Mouse (Mus musculus) yolk sac, embryonic 10.5 days (tissue): ENCODE results near the gene Papss2.
"Not testable (repeated sequence)": the region's sequence is repeated elsewhere in the genome, so short reads cannot be mapped to it uniquely, and the experiment has no call there.

Experiments used
- DNase-seq: peaks from one replicate; pipeline ENCODE4 v3.0.0-alpha.2; 2017; ENCODE audit warnings: low spot score

The Papss2 gene

GRCm38 (mm10) chr19:32638276-32638903, 42.8 kb downstream of the Papss2 start:
- DNase-seq, result no peak

GRCm38 (mm10) chr19:32641535-32641934, 45.9 kb downstream of the Papss2 start:
- no peak for DNase-seq

DNA sequence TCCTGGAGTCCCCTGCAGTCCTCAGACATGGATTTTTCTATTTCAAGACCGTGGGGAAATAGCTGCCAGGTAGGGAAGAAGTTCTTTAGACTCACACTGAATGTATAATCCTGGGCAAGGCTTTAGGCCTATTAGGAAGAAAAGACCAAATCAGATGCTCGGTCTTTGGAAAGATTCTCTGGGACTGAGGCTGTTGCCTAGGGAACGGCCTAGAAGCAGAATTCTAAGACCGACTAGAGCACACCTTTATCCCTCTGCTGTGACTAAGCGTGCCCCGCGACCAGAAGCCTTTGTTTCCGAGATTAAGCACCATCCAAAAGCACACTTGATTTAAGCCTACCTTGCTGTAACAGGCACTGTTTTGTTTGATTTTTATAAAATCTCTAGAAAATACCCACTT, 46.4 kb downstream of the Papss2 start:
- no peak for DNase-seq

DNA sequence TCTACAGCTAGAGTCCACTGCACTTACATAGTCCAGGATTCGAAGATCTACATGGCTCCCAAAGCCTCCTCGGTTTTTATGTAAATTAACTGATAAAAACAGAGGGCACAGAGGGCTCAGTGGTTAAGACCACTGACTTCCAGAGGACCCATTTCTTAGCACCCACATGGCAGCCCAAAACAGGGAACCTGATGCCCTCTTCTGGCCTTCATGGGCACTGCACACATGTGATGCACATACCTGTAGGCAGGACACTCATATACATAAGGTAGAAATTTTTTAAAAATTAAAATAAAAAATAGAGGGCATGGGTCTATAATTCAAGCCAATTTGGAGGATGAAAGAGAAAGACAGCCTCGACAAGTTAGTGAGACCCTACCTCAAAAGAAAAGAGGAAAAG, 48.1 kb downstream of the Papss2 start:
- DNase-seq, result no peak

- DNase-seq, result no peak
Measured at GRCm38 (mm10) chr19:32645939-32646338, 50.3 kb downstream of the Papss2 start.

DNA sequence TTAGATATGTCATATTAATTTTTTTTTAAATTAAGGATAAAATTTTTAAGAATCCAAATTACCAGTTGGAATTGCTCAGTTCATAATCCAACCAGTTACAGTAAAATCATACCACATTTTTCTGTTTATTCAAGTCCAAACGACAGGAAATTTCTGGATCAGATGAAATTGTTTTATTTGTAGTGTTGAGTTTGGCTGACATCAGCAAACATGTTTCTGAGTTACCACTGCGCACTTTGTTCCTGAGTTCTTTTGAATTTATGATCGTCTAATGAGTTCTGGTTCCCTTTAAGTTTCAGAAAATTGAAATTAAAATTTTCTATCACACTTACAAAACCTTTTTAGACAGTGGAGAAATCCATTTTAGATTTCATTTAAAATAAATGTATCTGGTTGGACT, 50.8 kb downstream of the Papss2 start:
- DNase-seq, result no peak

DNA sequence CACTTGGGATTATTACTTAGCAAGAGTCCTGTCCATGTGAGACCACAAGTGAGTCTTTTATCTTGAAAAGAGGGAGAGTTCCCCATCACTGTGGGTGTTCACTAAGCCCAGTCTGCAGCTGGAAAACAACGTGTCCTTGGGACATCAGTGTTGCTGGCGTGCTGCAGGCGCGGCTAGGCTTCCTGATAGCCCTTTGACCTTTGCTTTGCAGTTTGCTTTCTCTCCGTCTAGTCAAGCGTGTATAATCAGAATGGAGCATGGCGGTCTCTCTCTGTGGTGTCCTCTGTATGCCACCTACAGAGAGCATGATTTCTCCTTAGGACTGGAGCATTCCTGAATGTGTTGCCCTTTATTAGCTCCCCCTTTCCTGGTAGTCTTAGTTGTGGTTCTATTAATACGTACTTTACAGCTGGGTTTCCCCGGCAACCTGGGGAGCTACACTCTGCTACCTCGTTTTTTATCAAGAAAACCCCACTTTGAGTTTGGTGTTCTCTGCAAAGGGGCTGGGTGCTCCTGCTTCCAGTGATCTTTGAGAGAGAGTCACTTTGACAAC, 52.5 kb downstream of the Papss2 start:
- peak; percentile 60 for DNase-seq

GRCm38 (mm10) chr19:32651046-32651445, 55.5 kb downstream of the Papss2 start:
- no peak for DNase-seq

DNA sequence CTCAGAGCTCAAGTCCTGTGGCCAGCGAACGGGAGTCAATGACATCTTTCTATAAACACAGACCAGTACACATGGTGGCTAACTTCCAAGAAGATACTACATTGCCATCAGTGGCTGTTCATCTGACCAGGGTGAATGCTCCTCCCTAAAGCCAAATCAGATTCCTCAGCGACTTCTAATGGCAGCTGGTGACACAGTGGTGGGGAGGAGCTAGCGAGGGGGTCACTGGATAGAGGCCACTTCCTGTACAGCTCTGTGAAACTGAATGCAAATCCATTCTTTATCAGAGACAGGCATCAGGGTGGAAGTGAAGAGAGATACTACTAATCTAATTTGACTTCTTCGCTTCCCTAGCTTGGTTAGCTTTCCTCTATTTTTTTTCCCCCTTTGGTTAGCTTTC, 57.5 kb downstream of the Papss2 start:
- no peak for DNase-seq

- no peak for DNase-seq
Measured at GRCm38 (mm10) chr19:32653630-32654362, 58.2 kb downstream of the Papss2 start.

GRCm38 (mm10) chr19:32659346-32659745, 63.8 kb downstream of the Papss2 start:
- DNase-seq, result no peak

GRCm38 (mm10) chr19:32662936-32663335, 67.3 kb downstream of the Papss2 start:
- peak; percentile 88 for DNase-seq

DNA sequence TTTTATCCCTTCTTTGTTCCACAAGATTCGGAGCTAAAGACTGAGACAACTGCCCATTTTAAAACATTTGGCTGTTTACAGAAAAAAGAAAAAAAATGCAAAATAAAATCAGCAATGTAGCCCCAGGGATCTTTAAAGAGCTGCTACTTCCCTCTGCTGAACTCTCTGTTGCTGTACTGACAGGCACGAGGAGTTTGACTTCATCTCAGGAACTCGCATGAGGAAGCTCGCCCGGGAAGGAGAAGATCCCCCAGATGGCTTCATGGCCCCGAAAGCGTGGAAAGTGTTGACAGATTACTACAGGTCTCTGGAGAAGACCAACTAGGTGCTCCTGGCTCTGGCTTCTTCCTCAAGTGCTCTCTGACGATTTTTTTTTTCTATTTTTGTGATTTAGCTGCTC, 69.7 kb downstream of the Papss2 start:
- DNase-seq, result no peak

DNA sequence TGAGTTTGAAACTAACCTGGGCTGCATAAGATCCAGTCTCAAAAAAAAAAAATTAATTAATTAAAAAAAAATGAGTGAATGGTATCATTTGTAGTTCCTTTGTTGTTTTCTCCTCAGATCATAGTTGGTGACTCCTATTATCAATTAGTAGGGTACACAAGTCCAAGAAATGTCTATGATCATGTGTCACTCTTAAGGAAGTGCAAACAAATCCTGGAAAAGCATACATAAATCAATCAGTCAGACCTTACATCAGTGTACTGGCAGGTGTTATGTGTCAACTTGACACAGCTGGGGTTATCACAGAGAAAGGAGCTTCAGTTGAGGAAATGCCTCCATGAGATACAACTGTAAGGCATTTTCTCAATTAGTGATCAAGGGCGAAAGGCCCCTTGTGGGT, 72.2 kb downstream of the Papss2 start:
- DNase-seq, result not testable (repeated sequence)

DNA sequence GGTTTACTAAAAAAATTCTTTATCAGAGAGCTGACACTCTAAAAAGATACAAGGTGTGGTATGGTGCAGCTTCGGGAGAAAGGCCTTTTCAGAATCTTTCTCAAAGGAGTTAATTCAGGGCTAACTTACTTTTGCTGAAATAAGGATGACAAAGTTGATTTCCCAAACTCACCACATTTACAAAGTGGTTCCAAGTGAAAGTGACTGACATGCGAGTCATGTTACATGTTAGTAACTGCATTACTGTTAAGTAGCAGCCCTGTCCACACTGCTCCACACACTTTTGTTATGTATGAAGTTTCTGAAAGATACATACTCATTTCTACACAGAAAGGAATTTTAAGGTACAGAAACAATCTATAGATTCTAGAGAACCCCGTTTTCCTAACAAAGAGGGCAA, 80.2 kb downstream of the Papss2 start:
- DNase-seq, result no peak

DNA sequence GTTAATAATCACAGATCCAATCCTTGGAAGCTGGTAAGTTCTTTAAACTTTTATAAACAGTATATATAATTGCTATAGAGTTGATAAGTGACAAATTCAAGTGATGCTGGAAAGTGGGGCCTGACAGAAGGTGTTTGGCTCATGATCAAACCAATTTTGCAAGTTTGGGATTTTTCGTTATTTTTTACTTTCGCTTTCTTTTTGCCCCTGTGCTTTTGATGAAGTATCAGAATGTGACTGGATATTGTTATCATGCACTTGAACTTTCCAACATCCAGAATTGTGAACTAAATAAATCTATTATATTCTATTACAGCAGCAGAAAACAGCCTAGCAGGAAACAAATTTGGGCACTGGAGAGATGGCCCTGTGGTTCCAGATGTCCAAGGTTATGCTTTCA, 85.3 kb downstream of the Papss2 start:
- no peak for DNase-seq

GRCm38 (mm10) chr19:32683081-32683480, 87.5 kb downstream of the Papss2 start:
- no peak for DNase-seq

DNA sequence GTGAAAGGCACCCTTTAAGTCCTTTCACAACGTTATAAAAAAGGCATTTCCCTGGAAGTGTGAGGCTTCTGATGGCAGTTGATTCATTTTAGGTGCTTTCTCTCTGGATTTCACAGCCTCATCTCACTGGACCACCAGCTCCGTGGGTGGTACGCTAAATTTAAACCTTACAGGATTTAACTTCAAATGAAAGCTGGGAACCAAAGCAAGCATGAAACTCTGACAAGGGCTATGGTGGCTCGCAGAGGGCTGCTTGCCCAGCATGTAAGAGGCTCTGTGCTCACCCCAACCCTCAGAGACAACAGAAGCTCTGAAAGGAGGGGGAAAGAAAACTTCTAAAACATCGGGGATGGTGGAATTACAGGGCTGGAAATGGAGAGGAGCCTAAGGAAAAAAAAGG, 92.1 kb downstream of the Papss2 start:
- no peak for DNase-seq

GRCm38 (mm10) chr19:32688227-32688626, 92.6 kb downstream of the Papss2 start:
- not testable (repeated sequence) for DNase-seq

- DNase-seq, result no peak
Measured at GRCm38 (mm10) chr19:32689724-32690123, 94.1 kb downstream of the Papss2 start.

DNA sequence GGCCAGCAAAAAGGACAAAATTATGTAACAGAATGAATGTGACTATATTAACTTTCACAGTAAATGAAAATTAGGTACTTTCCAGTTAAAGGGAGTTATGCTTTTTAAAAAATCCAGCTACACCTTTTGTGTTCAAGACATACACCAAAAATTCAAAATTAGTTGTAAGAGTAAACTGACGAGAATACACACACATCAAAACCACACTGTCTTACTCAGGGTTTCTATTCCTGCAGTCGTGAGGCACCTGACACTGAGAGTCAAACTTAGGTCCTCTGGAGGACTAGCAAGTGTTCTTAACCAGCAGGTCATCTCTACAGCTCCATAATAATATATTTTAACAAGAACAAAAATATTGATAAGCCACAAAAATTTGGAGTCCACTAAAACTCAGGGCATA, 101.1 kb downstream of the Papss2 start:
- no peak for DNase-seq

GRCm38 (mm10) chr19:32702191-32702590, 106.6 kb downstream of the Papss2 start:
- no peak for DNase-seq

DNA sequence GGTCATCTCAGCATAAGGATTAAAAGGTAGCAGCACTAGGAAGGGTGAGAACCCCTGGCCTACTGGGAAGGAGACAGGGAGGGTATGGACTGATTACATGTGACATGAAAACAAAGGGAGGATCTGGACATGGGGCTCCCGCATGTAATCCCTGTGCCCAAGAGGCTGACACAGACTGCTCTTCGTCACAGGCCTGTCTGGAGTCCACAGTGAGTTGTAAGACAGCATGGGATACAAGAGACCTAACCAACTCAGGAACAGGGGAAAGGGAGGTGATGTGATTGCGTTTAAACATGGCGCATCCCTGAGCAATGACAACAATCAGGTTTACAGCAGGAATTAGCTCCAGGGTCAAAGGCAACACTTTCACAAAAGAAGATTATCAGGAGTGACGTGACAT, 113.4 kb downstream of the Papss2 start:
- no peak for DNase-seq

- DNase-seq, result no peak
Measured at GRCm38 (mm10) chr19:32710288-32710687, 114.7 kb downstream of the Papss2 start.
